Mouse (Mus musculus) megakaryocyte, embryonic 14.5 days (primary cell): ENCODE results near the gene Olfr32.
"Not testable (repeated sequence)": the region's sequence is repeated elsewhere in the genome, so short reads cannot be mapped to it uniquely, and the experiment has no call there.

Source experiments
- FLI1 ChIP-seq: IDR thresholded peaks from 2 replicates; pipeline ENCODE4 v1.6.1; 2012; ENCODE audit warnings: low read length, inconsistent platforms, mixed read lengths
- GATA1 ChIP-seq: IDR thresholded peaks from 3 replicates; pipeline ENCODE4 v1.6.1; 2012; ENCODE audit warnings: mixed read lengths, low read length, inconsistent platforms, borderline replicate concordance

- not testable (repeated sequence) for TF ChIP-seq GATA1, FLI1
Measured at GRCm38 (mm10) chr2:90187082-90187481, 45.0 kb upstream of the Olfr32 start.
